Mouse (Mus musculus) erythroblast, embryonic 14.5 days (primary cell): Measurements from ENCODE around the gene Zfp286. TPM values are rescaled to one million over a fixed set of nuclear protein-coding genes. Genes with fewer than 3 reads are reported as not detected.
"Not testable (repeated sequence)": the region's sequence is repeated elsewhere in the genome, so short reads cannot be mapped to it uniquely, and the experiment has no call there.

Experiments
- H3K27me3 ChIP-seq: 2 replicates; pipeline ENCODE4 v1.6.1; 2012; ENCODE audit warnings: inconsistent platforms; ENCODE audit not compliant: control insufficient read depth
- H3K36me3 ChIP-seq: 2 replicates; pipeline ENCODE4 v1.6.1; 2012; ENCODE audit warnings: mild to moderate bottlenecking, inconsistent platforms; ENCODE audit not compliant: control insufficient read depth
- H3K4me1 ChIP-seq: 2 replicates; pipeline ENCODE4 v1.6.1; 2012; ENCODE audit warnings: inconsistent platforms; ENCODE audit not compliant: control insufficient read depth
- H3K4me3 ChIP-seq: replicated peaks from 2 replicates; pipeline ENCODE3; 2012; ENCODE audit warnings: moderate library complexity, mild to moderate bottlenecking, inconsistent platforms
- H3K9me3 ChIP-seq: 2 replicates; pipeline ENCODE4 v1.6.1; 2012; ENCODE audit warnings: low read length, inconsistent platforms, mixed read lengths; ENCODE audit not compliant: control insufficient read depth
- GATA1 ChIP-seq: IDR thresholded peaks from 2 replicates; pipeline ENCODE4 v1.6.1; 2012; ENCODE audit warnings: low read length, inconsistent platforms, mixed read lengths
- TAL1 ChIP-seq: IDR thresholded peaks from 3 replicates; pipeline ENCODE4 v1.6.1; 2012; ENCODE audit warnings: low read length, inconsistent platforms, mixed read lengths
- polyA plus RNA-seq: library from polyadenylated mRNA; stranded (reverse); fragments of >175 nt; gene quantifications from 2 replicates; pipeline ENCODE4 v1.2.3, GENCODE M21; 2012

Zfp286 gene
- polyA plus RNA-seq, 1 experiment, result not detected

DNA sequence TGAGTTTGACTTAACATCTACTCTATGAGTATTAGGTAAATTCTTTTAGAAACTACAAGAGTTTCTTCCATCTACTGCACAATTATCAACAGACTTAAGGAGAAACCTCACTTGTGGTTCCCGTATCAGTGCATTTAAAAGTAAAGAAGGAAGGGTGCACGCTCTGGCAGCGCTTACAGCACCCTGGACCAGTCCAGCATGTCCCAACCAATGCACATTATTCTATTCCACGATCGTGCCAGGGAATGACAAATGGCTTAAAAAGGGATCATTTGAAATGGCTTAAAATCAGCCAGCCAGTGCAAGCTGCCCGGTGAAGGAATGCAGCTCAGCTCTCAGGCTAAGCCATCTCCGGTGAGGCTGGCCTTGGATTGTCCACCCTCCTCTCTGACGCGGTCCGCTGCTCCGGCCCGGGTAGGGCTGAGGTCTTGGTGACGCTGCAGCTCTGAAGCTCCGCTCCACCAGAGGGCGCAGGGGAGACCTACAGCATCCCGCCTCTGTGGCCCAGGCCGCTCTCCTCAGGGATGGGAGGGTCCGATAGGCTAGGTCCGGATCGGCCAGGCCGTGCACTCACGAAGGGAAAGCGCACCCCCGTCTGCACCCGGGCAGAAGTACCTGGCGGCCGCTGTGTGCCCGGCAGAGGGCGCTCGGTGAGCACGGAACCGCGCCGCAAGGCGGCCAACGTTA, 32.7 kb downstream of the Zfp286 start:
- Histone ChIP-seq H3K27me3 (peaks cover 17% of the 10 kb centered on the region), H3K9me3 (no peaks in the 10 kb centered on the region), H3K4me3 (no peak overlapping the region), H3K36me3 (no peaks in the 10 kb centered on the region), H3K4me1 (peaks cover 4% of the 10 kb centered on the region)
- no peak for TF ChIP-seq GATA1
- TF ChIP-seq TAL1, result no peak

DNA sequence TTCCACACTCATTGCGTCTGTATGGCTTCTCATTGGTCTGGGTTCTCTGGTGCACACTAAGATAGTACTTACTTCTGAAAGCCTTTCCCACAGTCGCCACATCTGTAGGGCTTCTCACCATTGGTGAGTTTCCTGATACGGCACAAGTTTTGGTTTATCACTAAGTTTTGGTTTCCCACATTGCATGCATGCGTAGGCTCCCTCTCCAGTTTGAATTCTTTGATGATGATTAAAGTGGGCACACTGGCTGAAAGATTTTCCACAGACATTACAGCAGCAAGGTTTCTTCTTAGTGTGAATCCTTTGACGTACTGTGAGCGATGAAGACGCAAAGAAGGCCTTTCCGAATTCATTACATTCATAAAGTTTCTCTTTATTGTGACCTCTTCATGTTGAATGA, 36.5 kb downstream of the Zfp286 start, which contains the start of gene Gm10428:
Gene Gm10428, plus strand, starts transcription at position 321 of the 400 bp plus-strand sequence.
- H3K36me3 ChIP-seq, result no peaks in the 10 kb centered on the region
- peaks cover 4% of the 10 kb centered on the region for H3K4me1 ChIP-seq
- peaks cover 27% of the 10 kb centered on the region for H3K27me3 ChIP-seq
- TF ChIP-seq TAL1 (no peak), GATA1 (no peak)
- H3K9me3 ChIP-seq, result no peaks in the 10 kb centered on the region
- H3K4me3 ChIP-seq, result no peak within 1 kb of the TSS

DNA sequence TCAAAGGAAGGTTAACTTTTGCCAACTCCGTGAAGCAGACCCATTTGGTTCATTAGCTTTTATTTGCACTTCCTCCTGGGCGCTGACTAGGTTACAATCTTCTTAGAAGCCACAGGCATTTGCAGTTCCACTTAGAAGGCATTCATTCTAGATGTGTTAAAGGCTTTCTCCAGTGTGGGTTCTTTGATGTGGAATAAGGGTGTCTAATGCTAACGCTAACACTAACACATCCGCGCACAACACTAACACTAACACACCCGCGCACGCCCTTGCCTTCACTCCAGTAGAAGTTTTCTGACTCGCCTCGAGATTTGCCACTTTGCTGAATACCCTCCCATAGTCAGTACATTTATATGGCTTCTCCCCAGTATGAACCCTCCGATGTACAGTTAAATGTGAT, 37.1 kb downstream of the Zfp286 start:
- TF ChIP-seq TAL1 (no peak), GATA1 (no peak)
- no peak overlapping the region for H3K4me3 ChIP-seq
- H3K36me3 ChIP-seq, result no peaks in the 10 kb centered on the region
- no peaks in the 10 kb centered on the region for H3K9me3 ChIP-seq
- H3K27me3 ChIP-seq, result peaks cover 24% of the 10 kb centered on the region
- H3K4me1 ChIP-seq, result peaks cover 4% of the 10 kb centered on the region

DNA sequence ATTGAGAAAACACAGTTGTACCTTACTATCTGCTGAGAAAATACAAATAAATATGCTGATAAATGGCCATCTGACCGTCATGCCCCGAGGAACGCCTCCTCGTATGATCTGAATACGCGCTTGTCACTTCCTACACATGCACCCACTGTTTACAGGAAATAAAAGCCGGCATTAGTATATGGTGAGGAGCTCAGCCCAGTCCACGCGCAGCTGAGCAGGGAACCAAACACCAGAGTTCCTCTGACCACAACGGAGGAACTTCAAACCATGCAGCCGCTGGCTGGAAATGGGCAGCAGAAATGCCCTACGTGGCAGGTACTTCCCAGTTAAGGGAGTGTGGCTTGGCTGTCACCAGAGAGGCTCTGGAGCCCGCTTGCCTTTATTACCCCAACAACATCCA, 39.8 kb downstream of the Zfp286 start:
- H3K27me3 ChIP-seq, result peaks cover 30% of the 10 kb centered on the region
- H3K4me3 ChIP-seq, H3K36me3 ChIP-seq, H3K9me3 ChIP-seq, H3K4me1 ChIP-seq: not testable (repeated sequence)

DNA sequence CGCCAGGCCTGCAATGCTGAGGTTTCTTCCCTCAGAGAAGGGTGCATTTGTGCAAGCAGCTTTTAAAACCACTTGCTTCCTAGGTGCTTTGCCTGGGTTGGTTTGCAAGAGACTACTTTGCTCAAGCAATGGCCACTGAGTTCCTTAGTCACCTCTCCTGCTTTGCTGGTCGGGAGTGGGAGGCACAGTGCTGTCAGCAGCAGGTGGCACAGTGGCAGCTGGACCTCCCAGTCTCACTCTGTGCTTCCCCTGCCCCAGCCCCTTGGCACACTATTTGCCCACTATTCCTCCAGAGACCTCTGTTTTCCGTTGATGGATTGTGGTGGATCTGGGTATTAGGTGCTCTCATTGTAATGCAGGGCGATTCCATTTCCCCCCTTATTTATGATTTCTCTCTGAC, 41.2 kb downstream of the Zfp286 start:
- H3K4me3 ChIP-seq, result no peak overlapping the region
- peaks cover 3% of the 10 kb centered on the region; the same call in 1 of the 2 replicates for H3K4me1 ChIP-seq
- peaks cover 30% of the 10 kb centered on the region for H3K27me3 ChIP-seq
- H3K36me3 ChIP-seq, result no peaks in the 10 kb centered on the region
- TF ChIP-seq TAL1, result no peak
- TF ChIP-seq GATA1, result no peak
- H3K9me3 ChIP-seq, result no peaks in the 10 kb centered on the region

DNA sequence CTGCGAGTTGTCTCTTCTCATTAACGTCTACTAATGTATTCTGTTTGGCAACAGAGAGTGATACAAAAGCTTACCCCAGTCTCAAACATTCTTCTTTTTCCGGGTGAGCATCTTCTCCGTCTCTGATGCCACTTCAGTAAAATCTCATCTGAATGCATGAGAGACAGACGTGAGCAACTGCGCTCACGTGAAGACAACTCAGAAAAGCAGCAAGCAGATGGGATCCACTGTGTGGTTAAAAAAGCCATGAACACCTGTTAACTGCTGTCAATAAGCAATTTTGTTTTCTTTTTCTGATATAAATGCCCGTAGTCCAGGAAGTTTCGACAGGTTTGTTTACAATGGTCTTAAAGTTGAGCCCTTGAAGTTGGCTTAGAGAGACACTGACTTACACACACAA, 42.0 kb downstream of the Zfp286 start:
- H3K9me3 ChIP-seq, result no peaks in the 10 kb centered on the region
- H3K27me3 ChIP-seq, result peaks cover 30% of the 10 kb centered on the region
- H3K36me3 ChIP-seq, result no peaks in the 10 kb centered on the region
- TF ChIP-seq GATA1, result no peak
- no peak for TF ChIP-seq TAL1
- no peak overlapping the region for H3K4me3 ChIP-seq
- peaks cover 3% of the 10 kb centered on the region; the same call in 1 of the 2 replicates for H3K4me1 ChIP-seq

DNA sequence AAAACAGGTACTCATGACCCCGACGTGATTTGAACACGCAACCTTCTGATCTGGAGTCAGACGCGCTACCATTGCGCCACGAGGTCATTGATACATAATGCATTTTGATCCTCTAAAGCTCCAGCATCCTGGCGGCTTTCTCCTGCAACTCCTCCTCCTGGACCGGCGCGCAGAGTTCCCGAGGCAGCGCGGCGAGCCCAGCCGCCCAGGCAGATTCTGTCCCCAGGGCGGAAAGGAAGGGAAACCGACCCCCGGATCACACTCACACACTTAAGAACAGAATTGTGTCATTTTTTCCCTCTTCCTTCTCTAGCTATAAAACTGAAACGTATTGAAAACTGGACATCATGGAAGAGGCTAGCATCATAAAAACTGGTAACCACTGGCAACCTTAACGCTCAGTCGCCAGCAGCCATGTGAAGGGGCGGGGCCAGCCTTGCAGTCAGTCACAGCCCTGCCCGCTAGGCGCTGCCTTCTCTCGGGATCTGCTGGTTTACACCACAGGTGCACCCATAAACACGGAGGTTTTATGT, 43.2 kb downstream of the Zfp286 start:
- H3K4me3 ChIP-seq, result no peak overlapping the region
- no peaks in the 10 kb centered on the region for H3K36me3 ChIP-seq
- H3K9me3 ChIP-seq, result no peaks in the 10 kb centered on the region
- peaks cover 3% of the 10 kb centered on the region; the same call in 1 of the 2 replicates for H3K4me1 ChIP-seq
- TF ChIP-seq TAL1 (no peak), GATA1 (no peak)
- H3K27me3 ChIP-seq, result peaks cover 30% of the 10 kb centered on the region

DNA sequence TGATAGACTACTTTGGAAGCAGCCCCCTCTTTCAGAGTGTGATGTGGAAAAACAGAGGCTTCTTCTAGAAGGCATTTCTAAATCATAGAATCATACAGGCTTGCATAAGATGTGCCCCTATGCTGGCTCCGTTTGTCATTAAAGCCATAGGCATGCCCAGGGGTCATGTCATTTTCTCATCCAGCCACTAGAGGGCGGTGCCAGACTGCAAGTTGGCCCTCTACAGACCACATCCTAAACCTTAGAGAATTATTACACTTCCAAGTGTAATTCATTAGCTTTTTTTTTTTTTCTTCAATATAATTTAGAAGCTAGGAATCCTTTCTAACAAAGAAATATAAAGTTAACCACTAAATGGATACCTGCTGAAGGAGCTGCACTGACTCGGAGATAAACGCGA, 45.2 kb downstream of the Zfp286 start:
- Histone ChIP-seq H3K4me1 (peaks cover 3% of the 10 kb centered on the region; the same call in 1 of the 2 replicates), H3K4me3 (no peak overlapping the region), H3K9me3 (no peaks in the 10 kb centered on the region), H3K36me3 (no peaks in the 10 kb centered on the region), H3K27me3 (peaks cover 21% of the 10 kb centered on the region)
- TF ChIP-seq TAL1, result no peak
- TF ChIP-seq GATA1, result no peak

DNA sequence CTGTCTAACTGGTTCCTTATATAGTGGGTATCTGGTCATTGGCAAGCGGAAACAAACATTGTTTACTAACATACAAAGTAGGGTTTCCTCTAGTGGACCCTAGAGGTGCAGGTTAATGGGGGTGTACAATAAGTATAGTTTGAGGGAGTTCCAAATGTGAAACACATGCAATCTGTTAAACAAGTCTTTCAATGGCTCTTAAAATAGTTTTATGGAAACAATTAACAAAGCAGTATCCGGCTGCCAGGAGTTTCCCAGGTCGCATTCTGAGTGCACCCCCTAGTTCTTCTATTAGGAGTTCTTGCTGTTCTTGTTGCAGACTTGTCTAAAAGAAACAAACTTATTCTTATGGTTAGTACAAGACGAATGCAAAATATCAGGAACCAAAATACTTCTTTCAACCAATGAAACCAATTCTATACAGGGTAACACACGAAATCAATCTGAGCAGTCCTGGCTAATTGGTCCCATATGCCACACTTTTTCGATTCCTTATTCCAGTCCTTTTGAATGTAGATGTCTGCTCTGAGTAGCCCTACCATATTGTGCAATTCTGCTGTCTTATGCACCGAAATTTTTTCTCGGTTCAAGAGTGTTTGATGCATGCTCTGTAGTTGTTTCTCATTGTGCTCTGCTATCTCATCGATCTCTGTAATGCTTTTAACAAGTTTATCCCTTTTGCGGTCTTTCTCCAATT, 46.9 kb downstream of the Zfp286 start:
- TF ChIP-seq GATA1 (no peak), TAL1 (no peak)
- Histone ChIP-seq H3K27me3 (peaks cover 17% of the 10 kb centered on the region), H3K36me3 (no peaks in the 10 kb centered on the region), H3K9me3 (no peaks in the 10 kb centered on the region), H3K4me1 (peaks cover 3% of the 10 kb centered on the region; the same call in 1 of the 2 replicates), H3K4me3 (no peak overlapping the region)
